Mouse (Mus musculus): Measurements from ENCODE around the gene Mcpt8. TPM values are rescaled to one million over a fixed set of nuclear protein-coding genes. Genes with fewer than 3 reads are reported as not detected.
"Not testable (repeated sequence)": the region's sequence is repeated elsewhere in the genome, so short reads cannot be mapped to it uniquely, and the experiment has no call there.

Mcpt8 gene
- polyA plus RNA-seq, 1 experiment from 2014 or later: 0.50 TPM

- in situ Hi-C loops (cut with MboI; ENCODE audit: low pct_unique_long_range_greater_than_20kb): no loop called here
- no peak for DNase-seq (ENCODE audit: low read depth, low spot score)
- no peak for ATAC-seq
- no peaks in the 10 kb centered on the region for H3K27me3 ChIP-seq
- peak; percentile 84 for TF ChIP-seq CTCF (IDR thresholded peaks at IDR 0.05)
- CTCF ChIA-PET: no interaction called here
- POLR2A ChIA-PET: no interaction called here
Observed at GRCm38 (mm10) chr14:56098940-56099339, 13.9 kb upstream of the Mcpt8 start.

- no peak for ATAC-seq
- ChIA-PET POLR2A (no interaction called here), CTCF (no interaction called here)
Observed at GRCm38 (mm10) chr14:56097597-56097996, 12.5 kb upstream of the Mcpt8 start.

GRCm38 (mm10) chr14:56093353-56093752 lies 8.3 kb upstream of the Mcpt8 start:
- ChIA-PET CTCF (no interaction called here), POLR2A (no interaction called here)
- no peaks in the 10 kb centered on the region for H3K27me3 ChIP-seq
- in situ Hi-C loops (cut with MboI; ENCODE audit: low pct_unique_long_range_greater_than_20kb): no loop called here
- DNase-seq (ENCODE audit: low read depth, low spot score) (no peak), ATAC-seq (no peak)
- no peak for TF ChIP-seq CTCF (IDR thresholded peaks at IDR 0.05)

More at GRCm38 (mm10) chr14:56097597-56097996, 12.5 kb upstream of the Mcpt8 start:
- no peak for TF ChIP-seq CTCF (IDR thresholded peaks at IDR 0.05)
- H3K27me3 ChIP-seq: no peaks in the 10 kb centered on the region
- no peak for DNase-seq (ENCODE audit: low read depth, low spot score)
- in situ Hi-C loops (cut with MboI; ENCODE audit: low pct_unique_long_range_greater_than_20kb): no loop called here

GRCm38 (mm10) chr14:56086711-56087110 lies 1.6 kb upstream of the Mcpt8 start:
- no peak for ATAC-seq
- ChIA-PET POLR2A (no interaction called here), CTCF (no interaction called here)
- TF ChIP-seq CTCF (IDR thresholded peaks at IDR 0.05): no peak
- no peaks in the 10 kb centered on the region for H3K27me3 ChIP-seq
- in situ Hi-C loops (cut with MboI; ENCODE audit: low pct_unique_long_range_greater_than_20kb): no loop called here
- no peak for DNase-seq (ENCODE audit: low read depth, low spot score)

- in situ Hi-C loops (cut with MboI; ENCODE audit: low pct_unique_long_range_greater_than_20kb): no loop called here
- H3K27me3 ChIP-seq: no peaks in the 10 kb centered on the region
- ATAC-seq: no peak
- POLR2A ChIA-PET: no interaction called here
- TF ChIP-seq CTCF (IDR thresholded peaks at IDR 0.05): no peak
- no peak for DNase-seq (ENCODE audit: low read depth, low spot score)
- CTCF ChIA-PET: interaction anchor here (1.7 kb wide), 1 partner anchor 26 kb away, joined by 4 read pairs; no protein-coding TSS in a partner anchor
Observed at GRCm38 (mm10) chr14:56082016-56082415, 3.1 kb downstream of the Mcpt8 start.

GRCm38 (mm10) chr14:56062213-56062612 lies 22.9 kb downstream of the Mcpt8 start, which contains the start of gene Mcpt4:
Gene Mcpt4, minus strand, starts transcription at chr14:56062313.
- DNase-seq (ENCODE audit: low read depth, low spot score); POLR2A ChIA-PET; CTCF ChIA-PET; ATAC-seq; in situ Hi-C loops (cut with MboI; ENCODE audit: low pct_unique_long_range_greater_than_20kb): not testable (repeated sequence)
- peaks cover 10% of the 10 kb centered on the region for H3K27me3 ChIP-seq

GRCm38 (mm10) chr14:56057722-56058121 lies 27.4 kb downstream of the Mcpt8 start:
- DNase-seq (ENCODE audit: low read depth, low spot score): no peak
- ChIA-PET POLR2A (no interaction called here), CTCF (no interaction called here)
- no peak for TF ChIP-seq CTCF (IDR thresholded peaks at IDR 0.05)
- ATAC-seq: no peak
- in situ Hi-C loops (cut with MboI; ENCODE audit: low pct_unique_long_range_greater_than_20kb): no loop called here
- peaks cover 10% of the 10 kb centered on the region for H3K27me3 ChIP-seq

GRCm38 (mm10) chr14:56055408-56055807 lies 29.7 kb downstream of the Mcpt8 start:
- no peak for TF ChIP-seq CTCF (IDR thresholded peaks at IDR 0.05)
- ChIA-PET POLR2A (no interaction called here), CTCF (interaction anchor here (1.3 kb wide), 1 partner anchor 27 kb away, joined by 4 read pairs; no protein-coding TSS in a partner anchor)
- in situ Hi-C loops (cut with MboI; ENCODE audit: low pct_unique_long_range_greater_than_20kb): no loop called here
- no peak for DNase-seq (ENCODE audit: low read depth, low spot score)
- H3K27me3 ChIP-seq: peaks cover 2% of the 10 kb centered on the region
- ATAC-seq: no peak

GRCm38 (mm10) chr14:56041792-56042191 lies 43.3 kb downstream of the Mcpt8 start, which contains the start of gene Mcpt2:
Gene Mcpt2, plus strand, starts transcription at chr14:56042041.
- DNase-seq (ENCODE audit: low read depth, low spot score); CTCF ChIA-PET; POLR2A ChIA-PET; ATAC-seq; in situ Hi-C loops (cut with MboI; ENCODE audit: low pct_unique_long_range_greater_than_20kb): not testable (repeated sequence)
- H3K27me3 ChIP-seq: peaks cover 30% of the 10 kb centered on the region

GRCm38 (mm10) chr14:56034433-56034832 lies 50.6 kb downstream of the Mcpt8 start:
- POLR2A ChIA-PET: interaction anchor here (0.8 kb wide), 1 partner anchor 9 kb away, joined by 3 read pairs; no protein-coding TSS in a partner anchor
- no peak for TF ChIP-seq CTCF (IDR thresholded peaks at IDR 0.05)
- DNase-seq (ENCODE audit: low read depth, low spot score) (no peak), ATAC-seq (no peak)
- in situ Hi-C loops (cut with MboI; ENCODE audit: low pct_unique_long_range_greater_than_20kb): no loop called here
- CTCF ChIA-PET: interaction anchor here (0.7 to 1.1 kb wide), 2 partner anchors 9 to 87 kb away, joined by 3 read pairs; no protein-coding TSS in a partner anchor
- peaks cover 13% of the 10 kb centered on the region for H3K27me3 ChIP-seq

Other genes starting within 250 kb of the Mcpt8 start
- not detected for gene Nynrin, start 231.3 kb downstream of the Mcpt8 start, polyA plus RNA-seq (2021)
- gene Cbln3, start 200.9 kb downstream of the Mcpt8 start, polyA plus RNA-seq (2021): 0.12 TPM
- 16.2 TPM for gene Khnyn, start 200.3 kb downstream of the Mcpt8 start, polyA plus RNA-seq (2021)
- gene Sdr39u1, start 185.0 kb downstream of the Mcpt8 start, polyA plus RNA-seq (2021): 42.4 TPM
- not detected for gene Cma1, start 140.6 kb downstream of the Mcpt8 start, polyA plus RNA-seq (2021)
- not detected for gene Cma2, start 134.3 kb downstream of the Mcpt8 start, polyA plus RNA-seq (2021)
- gene Mcpt1, start 67.3 kb downstream of the Mcpt8 start, polyA plus RNA-seq (2021): not detected
- gene Mcpt9, start 54.8 kb downstream of the Mcpt8 start, polyA plus RNA-seq (2021): not detected
- gene Mcpt2, start 43.2 kb downstream of the Mcpt8 start, polyA plus RNA-seq (2021): not detected
- not detected for gene Mcpt4, start 23.0 kb downstream of the Mcpt8 start, polyA plus RNA-seq (2021)
- not detected for gene Ctsg, start 17.3 kb upstream of the Mcpt8 start, polyA plus RNA-seq (2021)
- gene Gzme, start 35.4 kb upstream of the Mcpt8 start, polyA plus RNA-seq (2021): 59.1 TPM
- gene Gzmd, start 47.3 kb upstream of the Mcpt8 start, polyA plus RNA-seq (2021): 4.2 TPM
- gene Gzmg, start 74.3 kb upstream of the Mcpt8 start, polyA plus RNA-seq (2021): 5.3 TPM
- 0.06 TPM for gene Gzmn, start 89.3 kb upstream of the Mcpt8 start, polyA plus RNA-seq (2021)
- gene Gzmf, start 126.1 kb upstream of the Mcpt8 start, polyA plus RNA-seq (2021): 2.8 TPM
- gene Gzmc, start 149.4 kb upstream of the Mcpt8 start, polyA plus RNA-seq (2021): not detected
- gene Gzmb, start 177.0 kb upstream of the Mcpt8 start, polyA plus RNA-seq (2021): 0.06 TPM

Measured in Patski (cell line).